Mouse (Mus musculus): Measurements from ENCODE around the gene Fam20a.

DNA sequence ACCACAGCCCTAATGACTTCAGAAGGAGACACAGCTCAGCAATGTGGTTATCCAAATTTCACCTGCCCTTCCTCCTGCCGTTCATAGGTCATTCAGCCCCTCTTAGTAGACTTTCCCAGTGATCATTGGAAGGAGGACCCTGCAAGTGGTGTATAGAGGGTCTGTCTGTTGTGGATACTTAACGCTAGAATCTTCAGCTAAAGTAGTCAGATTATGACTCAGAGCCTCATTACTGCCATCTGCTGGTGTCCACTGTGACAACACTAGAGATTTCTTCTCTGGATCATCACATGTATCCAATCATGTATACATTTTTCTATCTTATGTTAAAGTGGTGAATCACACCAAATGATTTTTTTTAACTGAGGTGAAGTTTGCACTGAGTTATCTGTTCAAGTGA, 100.9 kb downstream of the Fam20a start:
- TF ChIP-seq CTCF (IDR thresholded peaks at IDR 0.05; ENCODE audit: control insufficient read depth, insufficient read depth, low read length) (peak; percentile 34; the same call in 1 of the 2 replicates), POLR2A (IDR thresholded peaks at IDR 0.05; ENCODE audit: borderline replicate concordance, control insufficient read depth, low read depth, low read length) (no peak)
